Mouse (Mus musculus) testis, postnatal 10 days (tissue): ENCODE measurements around the gene Gm7073.

Experiments
- DNase-seq: peaks from one replicate; pipeline ENCODE4 v3.0.0; 2021; ENCODE audit warnings: low spot score

The Gm7073 gene

GRCm38 (mm10) chrX:60539149-60539548 lies at the start of gene Gm7073:
TSS of gene Gm7073 (minus strand) at chrX:60539249.
- no peak for DNase-seq

- DNase-seq = no peak
Observed at GRCm38 (mm10) chrX:60570539-60570938, 31.5 kb upstream of the Gm7073 start.

- no peak for DNase-seq
Observed at GRCm38 (mm10) chrX:60569047-60569446, 30.0 kb upstream of the Gm7073 start.

- DNase-seq = no peak
Observed at GRCm38 (mm10) chrX:60555242-60555641, 16.2 kb upstream of the Gm7073 start.

GRCm38 (mm10) chrX:60547444-60548304 lies 8.6 kb upstream of the Gm7073 start:
- peak; percentile 60 for DNase-seq

GRCm38 (mm10) chrX:60547098-60547443 lies 8.0 kb upstream of the Gm7073 start:
- no peak for DNase-seq

GRCm38 (mm10) chrX:60545906-60546305 lies 6.9 kb upstream of the Gm7073 start:
- DNase-seq = no peak

GRCm38 (mm10) chrX:60545444-60545843 lies 6.4 kb upstream of the Gm7073 start:
- no peak for DNase-seq

- DNase-seq = no peak
Observed at GRCm38 (mm10) chrX:60544098-60544497, 5.0 kb upstream of the Gm7073 start.

- no peak for DNase-seq
Observed at GRCm38 (mm10) chrX:60542901-60543300, 3.9 kb upstream of the Gm7073 start.

GRCm38 (mm10) chrX:60503995-60504394 lies 35.1 kb downstream of the Gm7073 start:
- DNase-seq = peak; percentile 59

- no peak for DNase-seq
Observed at GRCm38 (mm10) chrX:60497750-60498149, 41.3 kb downstream of the Gm7073 start.

- DNase-seq = no peak
Observed at GRCm38 (mm10) chrX:60495308-60495707, 43.7 kb downstream of the Gm7073 start.

- no peak for DNase-seq
Observed at GRCm38 (mm10) chrX:60463786-60464185, 75.3 kb downstream of the Gm7073 start.

GRCm38 (mm10) chrX:60414563-60415111 lies 124.4 kb downstream of the Gm7073 start:
- DNase-seq = no peak

- no peak for DNase-seq
Observed at GRCm38 (mm10) chrX:60405681-60406080, 133.4 kb downstream of the Gm7073 start.

GRCm38 (mm10) chrX:60404668-60405044 lies 134.4 kb downstream of the Gm7073 start:
- peak; percentile 82 for DNase-seq

- peak; percentile 79 for DNase-seq
Observed at GRCm38 (mm10) chrX:60403764-60404667, 135.0 kb downstream of the Gm7073 start.

- DNase-seq = peak; percentile 37
Observed at GRCm38 (mm10) chrX:60403062-60403763, 135.8 kb downstream of the Gm7073 start.

GRCm38 (mm10) chrX:60394292-60394691 lies 144.8 kb downstream of the Gm7073 start:
- no peak for DNase-seq

GRCm38 (mm10) chrX:60386852-60387251 lies 152.2 kb downstream of the Gm7073 start:
- DNase-seq = no peak
